Mouse (Mus musculus) thymus, adult 2 months (tissue): ENCODE measurements around the gene Fam196b.

Experiments
- CTCF ChIP-seq: fragments of 200-500 bp; IDR thresholded peaks from 2 replicates; pipeline ENCODE4 v1.5.1; 2012; ENCODE audit warnings: mild to moderate bottlenecking, control low read depth, low read length, moderate library complexity, borderline replicate concordance; ENCODE audit not compliant: control insufficient read depth, poor library complexity, insufficient read depth; ENCODE audit errors: extremely low read depth
- POLR2A ChIP-seq: fragments of 200-500 bp; IDR thresholded peaks from 2 replicates; pipeline ENCODE4 v1.6.1; 2012; ENCODE audit warnings: mild to moderate bottlenecking, low read length, control low read depth, moderate library complexity; ENCODE audit not compliant: control insufficient read depth, poor library complexity, insufficient read depth; ENCODE audit errors: extremely low read depth

DNA sequence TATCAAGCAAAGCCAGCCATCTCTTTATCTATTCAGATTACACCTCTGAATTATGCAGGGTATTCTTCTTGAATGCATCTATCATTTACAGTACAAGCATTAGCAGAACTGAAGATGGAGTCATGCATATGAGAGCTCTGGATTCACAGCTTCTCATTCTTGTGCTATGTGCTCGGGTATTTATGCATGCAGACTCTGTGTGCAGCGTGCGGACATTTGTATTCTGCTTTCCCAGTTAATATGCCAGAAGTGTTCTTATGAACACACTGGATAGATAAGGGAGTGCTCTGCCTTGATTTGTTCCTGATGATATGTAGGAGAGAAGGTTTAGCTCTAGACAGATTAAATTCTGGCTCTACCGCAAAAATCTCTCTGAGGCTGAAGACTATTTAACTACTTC, 135.3 kb downstream of the Fam196b start:
- no peak for TF ChIP-seq CTCF
- no peak for TF ChIP-seq POLR2A
